Mouse (Mus musculus) retina, postnatal 1 day (tissue): ENCODE measurements at regions not wholly inside any gene's neighbourhood (a gene's known extent, or its start where the extent isn't known, plus 50 kb on each side); places are given as distances from the start of the nearest gene placed in this dataset.

ENCODE experiments used
- DNase-seq: peaks from one replicate; pipeline ENCODE4 v3.0.0-alpha.2; 2012

GRCm38 (mm10) chr1:144316251-144316650, 67.2 kb upstream of the Rgs1 start:
- no peak for DNase-seq

GRCm38 (mm10) chr1:144314382-144314781, 65.3 kb upstream of the Rgs1 start:
- no peak for DNase-seq

- DNase-seq, result no peak
Observed at GRCm38 (mm10) chr1:144313318-144313717, 64.3 kb upstream of the Rgs1 start.

- DNase-seq, result peak; percentile 14
Observed at GRCm38 (mm10) chr1:144309901-144310300, 60.9 kb upstream of the Rgs1 start.

- no peak for DNase-seq
Observed at GRCm38 (mm10) chr1:144308313-144308712, 59.3 kb upstream of the Rgs1 start.

- DNase-seq, result no peak
Observed at GRCm38 (mm10) chr1:144307854-144308285, 58.8 kb upstream of the Rgs1 start.

- no peak for DNase-seq
Observed at GRCm38 (mm10) chr1:144307017-144307853, 58.2 kb upstream of the Rgs1 start.

- no peak for DNase-seq
Observed at GRCm38 (mm10) chr1:144306284-144306683, 57.2 kb upstream of the Rgs1 start.

- no peak for DNase-seq
Observed at GRCm38 (mm10) chr1:144300670-144301069, 51.6 kb upstream of the Rgs1 start.
